Mouse (Mus musculus) myocyte (in vitro differentiated cells): ENCODE measurements at regions not wholly inside any gene's neighbourhood (a gene's known extent, or its start where the extent isn't known, plus 50 kb on each side); places are given as distances from the start of the nearest gene placed in this dataset.
A peak's percentile ranks its signal among the peaks of the same experiment; 100 is the strongest.

Experiments
- H3K27me3 ChIP-seq: one replicate; pipeline ENCODE4 v1.6.1; 2011; ENCODE audit not compliant: control insufficient read depth, insufficient read depth, insufficient read length
- H3K36me3 ChIP-seq: one replicate; pipeline ENCODE4 v1.6.1; 2011; ENCODE audit not compliant: control insufficient read depth, insufficient read depth
- H3K4me2 ChIP-seq: one replicate; pipeline ENCODE4 v1.6.1; 2011; ENCODE audit warnings: low read depth, control low read depth
- H3K4me3 ChIP-seq: one replicate; pipeline ENCODE4 v1.5.1; 2011; ENCODE audit warnings: mild to moderate bottlenecking, control low read depth, moderate library complexity
- H3K79me2 ChIP-seq: one replicate; pipeline ENCODE4 v1.6.1; 2011; ENCODE audit not compliant: control insufficient read depth, insufficient read depth
- H3ac ChIP-seq: one replicate; pipeline ENCODE4 v1.6.1; 2011; ENCODE audit not compliant: control insufficient read depth, insufficient read length
- CEBPB ChIP-seq: IDR thresholded peaks from 2 replicates; pipeline ENCODE4 v1.6.1; 2011; ENCODE audit warnings: mild to moderate bottlenecking, moderate library complexity; ENCODE audit not compliant: poor library complexity, insufficient read depth, severe bottlenecking
- E2F4 ChIP-seq: IDR thresholded peaks from one replicate; pipeline ENCODE4 v1.6.1; 2011; ENCODE audit warnings: mild to moderate bottlenecking, control low read depth, moderate library complexity; ENCODE audit not compliant: insufficient read depth
- MAX ChIP-seq: IDR thresholded peaks from one replicate; pipeline ENCODE4 v1.6.1; 2011; ENCODE audit warnings: low read depth, mild to moderate bottlenecking, control low read depth
- MYOD1 ChIP-seq, 3 experiments: IDR thresholded peaks; one replicate each; pipeline ENCODE4 v1.6.1; 2011; ENCODE audit warnings: control low read depth in 2 of 3, low read depth in 2 of 3, mild to moderate bottlenecking in 2 of 3, moderate library complexity in 1 of 3; ENCODE audit not compliant: insufficient read length in 2 of 3, control insufficient read depth in 1 of 3
- MYOG ChIP-seq, 3 experiments: IDR thresholded peaks; one replicate each; pipeline ENCODE4 v1.6.1; 2011; ENCODE audit warnings: control low read depth in 2 of 3, low read depth in 2 of 3, mild to moderate bottlenecking in 2 of 3; ENCODE audit not compliant: insufficient read length in 2 of 3, control insufficient read depth in 1 of 3, insufficient read depth in 1 of 3
- POLR2A ChIP-seq: IDR thresholded peaks from one replicate; pipeline ENCODE4 v1.6.1; 2011; ENCODE audit warnings: low read depth, mild to moderate bottlenecking, control low read depth, moderate library complexity; ENCODE audit not compliant: insufficient read length
- POLR2AphosphoS2 ChIP-seq: IDR thresholded peaks from one replicate; pipeline ENCODE4 v1.6.1; 2011; ENCODE audit warnings: low read depth, control low read depth; ENCODE audit not compliant: insufficient read length
- REST ChIP-seq: IDR thresholded peaks from one replicate; pipeline ENCODE4 v1.6.1; 2011; ENCODE audit warnings: mild to moderate bottlenecking, control low read depth, moderate library complexity; ENCODE audit not compliant: insufficient read depth, insufficient read length
- SRF ChIP-seq: IDR thresholded peaks from one replicate; pipeline ENCODE4 v1.6.1; 2011; ENCODE audit warnings: low read depth; ENCODE audit not compliant: control insufficient read depth, insufficient read length
- TCF12 ChIP-seq: IDR thresholded peaks from one replicate; pipeline ENCODE4 v1.6.1; 2011; ENCODE audit warnings: mild to moderate bottlenecking, control low read depth; ENCODE audit not compliant: poor library complexity, insufficient read depth, severe bottlenecking
- TCF3 ChIP-seq: IDR thresholded peaks from one replicate; pipeline ENCODE4 v1.6.1; 2011; ENCODE audit warnings: low read depth, control low read depth; ENCODE audit not compliant: insufficient read length
- USF1 ChIP-seq: IDR thresholded peaks from one replicate; pipeline ENCODE4 v1.6.1; 2011; ENCODE audit warnings: low read depth, mild to moderate bottlenecking, control low read depth, moderate library complexity

GRCm38 (mm10) chr10:87999617-88000330 lies 91.1 kb upstream of the Pmch start:
- H3K4me3 ChIP-seq, result no peak overlapping the region

GRCm38 (mm10) chr10:88008679-88009078 lies 82.2 kb upstream of the Pmch start:
- Histone ChIP-seq H3K4me3 (no peak overlapping the region), H3ac (no peak overlapping the region), H3K79me2 (no peaks in the 10 kb centered on the region), H3K27me3 (no peaks in the 10 kb centered on the region), H3K36me3 (no peaks in the 10 kb centered on the region), H3K4me2 (peak overlapping the region; percentile 42)
- 0 out of 2 replicates have a peak, but pooled peaks have one; percentile 3 for TF ChIP-seq CEBPB
- TF ChIP-seq MYOG (IDR thresholded peaks at IDR 0.05; ENCODE audit: control insufficient read depth in 1 of 3, insufficient read depth in 1 of 3, insufficient read length in 2 of 3, low read depth in 2 of 3), result no peak

More at GRCm38 (mm10) chr10:87999617-88000330, 91.1 kb upstream of the Pmch start:
- H3K36me3 ChIP-seq, result no peaks in the 10 kb centered on the region
- H3K4me2 ChIP-seq, result no peak overlapping the region
- H3K79me2 ChIP-seq, result no peaks in the 10 kb centered on the region
- peak in 2 of 3 experiments; percentile 47 to 68 for TF ChIP-seq MYOD1 (IDR thresholded peaks at IDR 0.05; ENCODE audit: control insufficient read depth in 1 of 3, insufficient read length in 2 of 3, low read depth in 2 of 3)
- TF ChIP-seq SRF, result no peak
- H3K27me3 ChIP-seq, result no peaks in the 10 kb centered on the region
- no peak overlapping the region for H3ac ChIP-seq

DNA sequence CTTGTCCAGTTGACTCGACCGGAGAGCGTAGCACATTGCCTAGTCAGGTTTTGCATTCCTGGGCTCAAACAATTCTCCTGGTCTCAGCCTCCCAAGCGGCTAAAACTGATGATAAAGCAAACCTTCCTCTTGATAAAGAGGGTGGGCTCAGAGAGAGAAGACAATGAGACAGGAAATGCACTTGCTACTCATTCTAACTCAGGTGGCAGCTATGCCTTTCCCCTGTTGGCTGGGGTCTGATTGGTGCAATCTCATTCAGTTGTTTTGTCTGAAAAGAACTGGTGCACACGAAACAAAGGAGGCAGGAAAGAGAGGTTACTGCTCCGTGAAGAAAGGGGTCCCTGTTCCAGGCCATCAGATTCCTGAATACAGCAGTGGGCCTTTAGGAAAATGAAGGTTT lies 80.0 kb upstream of the Pmch start:
- Histone ChIP-seq H3K4me3 (no peak overlapping the region), H3K79me2 (no peaks in the 10 kb centered on the region), H3K36me3 (no peaks in the 10 kb centered on the region), H3K4me2 (no peak overlapping the region), H3ac (no peak overlapping the region), H3K27me3 (no peaks in the 10 kb centered on the region)
- TF ChIP-seq POLR2A (no peak), CEBPB (no peak), MAX (no peak), MYOD1 (IDR thresholded peaks at IDR 0.05; ENCODE audit: control insufficient read depth in 1 of 3, insufficient read length in 2 of 3, low read depth in 2 of 3) (no peak), TCF12 (no peak), REST (no peak), MYOG (IDR thresholded peaks at IDR 0.05; ENCODE audit: control insufficient read depth in 1 of 3, insufficient read depth in 1 of 3, insufficient read length in 2 of 3, low read depth in 2 of 3) (no peak), E2F4 (no peak), TCF3 (no peak), POLR2AphosphoS2 (no peak), SRF (no peak), USF1 (no peak)

- Histone ChIP-seq H3ac (no peak overlapping the region), H3K4me3 (no peak overlapping the region), H3K27me3 (no peaks in the 10 kb centered on the region), H3K79me2 (no peaks in the 10 kb centered on the region), H3K36me3 (no peaks in the 10 kb centered on the region), H3K4me2 (no peak overlapping the region)
- TF ChIP-seq E2F4 (no peak), REST (no peak), TCF3 (no peak), SRF (no peak), TCF12 (no peak), POLR2AphosphoS2 (no peak), MAX (no peak), USF1 (no peak), POLR2A (no peak), MYOD1 (IDR thresholded peaks at IDR 0.05; ENCODE audit: control insufficient read depth in 1 of 3, insufficient read length in 2 of 3, low read depth in 2 of 3) (no peak), CEBPB (no peak), MYOG (IDR thresholded peaks at IDR 0.05; ENCODE audit: control insufficient read depth in 1 of 3, insufficient read depth in 1 of 3, insufficient read length in 2 of 3, low read depth in 2 of 3) (no peak)
Observed at GRCm38 (mm10) chr10:88031978-88032377, 58.9 kb upstream of the Pmch start.
